Mouse (Mus musculus): ENCODE results near the gene Zfp472.
"Not testable (repeated sequence)": the region's sequence is repeated elsewhere in the genome, so short reads cannot be mapped to it uniquely, and the experiment has no call there.

Gene Zfp472

DNA sequence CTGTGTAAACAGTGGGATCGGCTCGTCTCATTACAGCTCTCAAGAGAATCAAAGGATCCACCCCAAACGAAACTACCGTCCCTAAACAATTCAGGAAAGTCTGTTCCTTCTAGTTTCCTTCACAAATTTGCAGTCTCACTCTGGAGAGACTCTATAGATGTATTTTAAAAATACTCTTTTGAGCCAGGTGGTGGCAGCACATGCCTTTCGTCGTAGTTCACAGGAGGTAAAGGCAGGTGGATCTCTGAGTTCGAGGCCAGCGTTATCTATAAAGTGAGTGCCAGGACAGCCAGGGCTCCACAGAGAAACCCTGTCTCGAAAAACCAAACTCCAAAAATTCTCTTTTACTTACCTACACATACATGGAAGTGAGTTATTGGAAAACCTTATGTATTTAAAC, 42.7 kb downstream of the Zfp472 start:
- CTCF ChIA-PET = no interaction called here

DNA sequence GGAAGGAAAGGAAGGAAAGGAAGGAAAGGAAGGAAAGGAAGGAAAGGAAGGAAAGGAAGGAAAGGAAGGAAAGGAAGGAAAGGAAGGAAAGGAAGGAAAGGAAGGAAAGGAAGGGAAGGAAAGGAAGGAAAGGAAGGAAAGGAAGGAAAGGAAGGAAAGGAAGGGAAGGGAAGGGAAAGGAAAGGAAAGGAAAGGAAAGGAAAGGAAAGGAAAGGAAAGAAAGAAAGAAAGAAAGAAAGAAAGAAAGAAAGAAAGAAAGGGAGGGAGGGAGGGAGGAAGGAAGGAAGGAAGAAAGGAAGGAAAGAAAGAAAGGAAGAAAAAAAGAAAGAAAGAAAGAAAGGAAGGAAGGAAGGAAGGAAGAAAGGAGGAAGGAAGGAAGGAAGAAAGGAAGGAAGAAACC, 54.8 kb downstream of the Zfp472 start:
- CTCF ChIA-PET = not testable (repeated sequence)

Measured in spleen, embryonic (tissue).